Mouse (Mus musculus) testis, postnatal 10 days (tissue): ENCODE data around the gene Map1a.

ENCODE experiments used
- DNase-seq: peaks from one replicate; pipeline ENCODE4 v3.0.0; 2021; ENCODE audit warnings: low spot score

Map1a gene

GRCm38 (mm10) chr2:121308997-121309416 is 19.6 kb downstream of the Map1a start:
- no peak for DNase-seq

DNA sequence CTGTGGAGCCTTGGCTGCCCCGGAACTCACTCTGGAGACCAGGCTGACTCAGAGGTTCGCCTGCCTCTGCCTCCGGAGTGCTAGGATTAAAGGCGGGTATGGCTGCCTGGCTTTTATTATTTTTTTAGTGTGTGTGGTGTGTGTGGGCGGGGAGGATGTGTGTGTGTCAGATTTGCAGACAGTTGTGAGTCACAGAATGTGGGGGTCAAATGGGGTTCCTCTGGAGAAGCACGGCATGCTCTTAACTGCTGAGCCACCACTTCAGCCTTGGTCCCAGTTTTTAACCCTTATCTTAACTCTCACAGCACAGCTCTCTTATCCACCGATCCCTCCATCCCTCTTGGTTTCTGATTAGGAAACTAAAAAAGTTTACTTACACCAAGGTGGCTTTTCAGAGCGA is 26.9 kb downstream of the Map1a start:
- no peak for DNase-seq

DNA sequence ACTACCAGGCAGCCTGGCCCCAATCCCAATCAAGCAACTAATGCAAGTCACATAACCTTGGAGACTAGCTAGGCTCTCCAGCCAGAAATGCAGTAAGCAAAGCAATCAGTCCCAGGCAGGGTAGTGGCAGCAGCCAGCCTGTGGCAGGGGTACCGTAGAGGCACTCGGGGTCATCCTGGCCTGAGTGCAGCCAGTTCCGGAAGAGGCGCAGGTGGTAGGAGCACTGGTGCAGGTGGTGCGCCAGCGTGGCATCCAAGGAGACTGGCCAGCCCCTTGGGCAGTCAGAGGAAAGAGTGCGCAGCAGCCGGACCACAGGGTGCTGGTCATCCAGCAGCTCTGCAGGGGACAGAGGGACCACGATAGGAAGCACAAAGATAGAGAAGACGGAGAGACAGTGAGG is 33.6 kb downstream of the Map1a start:
- DNase-seq, result no peak

DNA sequence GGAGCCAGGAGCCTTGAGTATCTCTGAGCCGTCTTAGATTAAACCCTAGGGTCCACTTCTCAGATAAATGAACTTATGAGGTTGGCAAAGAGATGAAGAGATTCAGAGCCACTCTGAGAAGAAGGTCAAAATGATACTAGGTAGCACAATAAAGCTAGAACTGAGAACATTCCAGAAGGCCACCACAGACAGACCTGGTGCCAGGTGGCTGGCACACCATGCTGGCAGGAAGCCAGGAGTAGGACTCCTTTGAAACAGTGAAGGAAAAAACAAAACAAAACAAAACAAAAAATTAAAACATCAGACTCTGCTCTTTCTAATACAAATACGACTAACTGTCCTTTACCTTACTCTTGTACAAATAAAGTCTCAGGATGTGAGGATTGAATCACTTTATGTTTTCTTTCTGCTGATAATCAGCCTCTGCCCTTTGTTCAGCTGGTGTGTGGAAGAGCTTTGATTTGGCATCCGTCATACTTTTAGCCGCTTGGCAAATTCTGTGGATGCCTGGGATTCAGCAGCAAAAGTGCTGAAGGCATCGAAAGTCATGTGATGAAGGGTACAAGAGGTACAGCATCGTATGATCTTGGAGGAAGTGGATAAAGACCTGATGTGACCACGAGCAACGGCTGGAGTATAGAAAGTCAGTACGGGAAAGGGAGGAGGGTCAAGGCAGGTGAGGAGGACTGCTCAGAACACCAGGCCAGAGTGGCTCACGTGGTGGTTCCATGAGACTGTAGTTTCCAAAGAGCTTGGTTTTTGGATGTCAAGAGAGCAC is 34.5 kb downstream of the Map1a start:
- no peak for DNase-seq

DNA sequence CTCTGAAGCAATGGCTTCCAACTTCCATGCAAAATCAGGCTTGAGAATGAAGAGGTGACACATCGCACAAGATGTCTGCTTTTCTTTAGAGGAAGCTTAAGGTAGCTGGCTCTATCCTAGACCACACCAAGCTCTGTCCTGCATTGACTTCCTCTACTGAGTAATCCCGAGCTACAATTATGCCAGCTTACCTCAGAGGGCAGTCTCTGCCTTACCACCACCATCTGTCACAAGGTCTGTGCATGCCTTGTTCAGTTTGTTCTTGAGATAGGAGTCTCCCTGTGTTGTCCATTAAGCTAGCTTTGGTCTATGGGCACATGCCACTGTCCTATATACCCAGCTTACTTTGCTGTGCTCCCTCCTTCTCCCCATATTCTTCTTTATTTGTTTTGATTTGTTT is 40.1 kb downstream of the Map1a start:
- DNase-seq, result no peak

- no peak for DNase-seq
Observed at GRCm38 (mm10) chr2:121339057-121339456, 49.7 kb downstream of the Map1a start.

GRCm38 (mm10) chr2:121353156-121353555 is 63.8 kb downstream of the Map1a start:
- no peak for DNase-seq

DNA sequence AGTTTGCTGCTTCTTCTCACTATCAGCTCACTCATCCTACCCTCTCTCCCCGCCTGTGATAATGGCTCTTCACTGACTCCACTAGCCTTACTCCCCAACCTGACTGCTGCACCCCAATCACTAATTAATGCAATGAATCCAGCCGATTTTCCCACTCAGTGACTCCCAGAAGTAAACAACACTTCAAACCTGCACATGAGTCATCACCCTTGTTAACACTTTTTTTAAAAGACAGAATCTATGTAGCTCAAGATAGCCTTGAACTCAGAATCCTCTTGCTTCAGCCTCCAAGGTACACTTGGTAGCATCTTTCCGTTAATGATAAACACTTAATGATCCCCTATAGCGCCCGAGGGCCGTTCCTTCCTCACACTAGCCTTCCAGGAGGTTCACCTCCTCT is 65.0 kb downstream of the Map1a start:
- no peak for DNase-seq

DNA sequence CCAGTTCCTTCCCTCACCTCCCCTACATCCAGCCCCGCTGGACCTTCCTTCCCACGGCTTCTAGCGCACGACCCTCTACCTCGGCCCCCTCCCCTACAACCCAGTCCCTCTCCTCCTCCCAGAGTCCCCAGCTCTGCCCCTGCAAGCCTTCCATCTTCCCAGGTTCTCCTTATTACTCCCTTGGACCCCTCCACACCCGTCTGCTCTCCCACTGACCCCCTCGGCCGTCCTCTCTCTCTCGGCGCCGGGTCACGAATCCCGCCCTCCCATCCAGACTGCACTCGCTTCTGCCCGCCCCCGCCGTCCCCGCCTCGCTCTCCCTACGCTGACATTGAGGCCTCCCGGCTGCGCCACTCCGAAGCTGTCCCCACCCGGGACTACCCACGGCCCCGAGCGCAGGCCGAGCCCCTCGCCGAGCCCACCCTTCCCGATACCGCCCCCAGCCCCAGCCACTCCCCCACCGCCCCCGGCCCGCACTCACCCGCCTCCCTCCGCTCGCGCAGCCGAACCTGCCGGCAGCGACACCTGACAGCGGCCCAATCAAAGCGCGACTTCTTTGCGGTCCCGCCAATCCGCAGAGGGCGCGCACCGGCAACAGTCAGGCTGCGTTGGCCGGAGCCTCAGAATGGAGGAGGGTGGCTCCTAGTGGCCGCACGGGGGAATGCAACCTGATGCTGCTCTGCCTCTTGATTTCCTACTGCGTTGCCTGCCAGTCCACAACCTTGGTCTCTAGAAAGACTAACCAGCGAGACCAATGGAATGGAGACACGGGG is 65.6 kb downstream of the Map1a start, which contains the start of gene Ppip5k1:
TSS of gene Ppip5k1 (minus strand) at position 577 of the 773 bp plus-strand sequence.
- DNase-seq, result peak; percentile 97

DNA sequence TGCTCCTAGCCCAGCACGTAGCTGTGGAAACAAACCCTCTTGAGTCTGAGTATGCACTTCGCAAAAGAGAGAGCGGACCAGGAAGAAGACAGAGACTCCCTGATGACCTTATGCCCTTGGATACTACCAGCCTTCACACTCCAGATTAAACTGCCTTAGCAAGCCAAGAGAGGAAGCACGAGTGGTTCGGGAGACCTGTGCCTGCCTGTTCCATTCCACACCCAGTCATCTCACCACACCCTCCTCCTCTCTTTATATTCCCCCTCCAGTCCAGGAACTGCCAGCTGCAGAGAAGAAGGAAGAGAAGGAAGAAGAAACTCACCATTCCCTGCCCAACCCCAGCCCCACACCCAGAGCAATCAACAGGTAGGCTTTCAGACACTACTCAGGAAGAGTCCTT is 68.1 kb downstream of the Map1a start, which contains the start of gene Ckmt1:
TSS of gene Ckmt1 (plus strand) at position 221 of the 400 bp plus-strand sequence.
- no peak for DNase-seq

DNA sequence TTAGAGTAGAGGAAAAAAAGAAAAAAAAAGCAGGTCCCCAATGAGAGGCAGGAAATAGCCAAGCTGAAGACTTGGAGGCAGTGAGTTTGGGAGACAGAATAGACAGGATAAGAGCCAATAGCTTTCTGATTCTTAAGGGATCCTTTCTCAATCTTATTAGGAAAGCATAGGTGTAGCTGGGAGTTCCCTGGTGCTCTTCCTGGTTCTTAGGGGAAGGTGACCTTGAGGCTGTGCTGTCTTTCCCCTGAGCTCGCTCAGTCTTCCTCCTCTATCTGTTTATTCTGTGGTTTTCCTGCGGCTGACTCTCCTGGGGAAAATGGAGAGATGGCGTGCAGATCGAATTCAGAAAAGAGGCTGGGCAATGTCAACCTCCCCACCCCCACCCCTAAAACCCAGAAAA is 68.6 kb downstream of the Map1a start:
- DNase-seq, result no peak

- DNase-seq, result peak; percentile 57
Observed at GRCm38 (mm10) chr2:121358381-121358780, 69.0 kb downstream of the Map1a start.

GRCm38 (mm10) chr2:121359461-121359860 is 70.1 kb downstream of the Map1a start:
- DNase-seq, result no peak
